Mouse (Mus musculus): ENCODE results near the gene Ahdc1.
A peak's percentile ranks its signal among the peaks of the same experiment; 100 is the strongest.
"Not testable (repeated sequence)": the region's sequence is repeated elsewhere in the genome, so short reads cannot be mapped to it uniquely, and the experiment has no call there.

Gene Ahdc1

GRCm38 (mm10) chr4:133096671-133097070, 85.6 kb downstream of the Ahdc1 start:
- not testable (repeated sequence) for DNase-seq (ENCODE audit: low spot score)

GRCm38 (mm10) chr4:133101751-133102150, 90.7 kb downstream of the Ahdc1 start:
- no peak for DNase-seq (ENCODE audit: low spot score)

GRCm38 (mm10) chr4:133103525-133104193, 92.6 kb downstream of the Ahdc1 start:
- DNase-seq (ENCODE audit: low spot score) = no peak

- no peak for DNase-seq (ENCODE audit: low spot score)
These were observed 93.1 kb downstream of the Ahdc1 start for GRCm38 (mm10) chr4:133104194-133104569.

GRCm38 (mm10) chr4:133106691-133107090, 95.6 kb downstream of the Ahdc1 start:
- DNase-seq (ENCODE audit: low spot score) = no peak

- DNase-seq (ENCODE audit: low spot score) = peak; percentile 76
These were observed 96.8 kb downstream of the Ahdc1 start for GRCm38 (mm10) chr4:133107788-133108281.

GRCm38 (mm10) chr4:133108481-133109334, 97.6 kb downstream of the Ahdc1 start:
- DNase-seq (ENCODE audit: low spot score) = no peak

GRCm38 (mm10) chr4:133109335-133109801, 98.3 kb downstream of the Ahdc1 start:
- DNase-seq (ENCODE audit: low spot score) = no peak

- DNase-seq (ENCODE audit: low spot score) = no peak
These were observed 101.2 kb downstream of the Ahdc1 start for GRCm38 (mm10) chr4:133112175-133112838.

GRCm38 (mm10) chr4:133113351-133113882, 102.4 kb downstream of the Ahdc1 start:
- no peak for DNase-seq (ENCODE audit: low spot score)

GRCm38 (mm10) chr4:133114762-133115161, 103.7 kb downstream of the Ahdc1 start:
- no peak for DNase-seq (ENCODE audit: low spot score)

GRCm38 (mm10) chr4:133115721-133116429, 104.8 kb downstream of the Ahdc1 start:
- no peak for DNase-seq (ENCODE audit: low spot score)

- peak; percentile 51 for DNase-seq (ENCODE audit: low spot score)
These were observed 105.9 kb downstream of the Ahdc1 start for GRCm38 (mm10) chr4:133116756-133117470.

- DNase-seq (ENCODE audit: low spot score) = peak; percentile 81
These were observed 106.7 kb downstream of the Ahdc1 start for GRCm38 (mm10) chr4:133117556-133118411.

GRCm38 (mm10) chr4:133118775-133119375, 107.8 kb downstream of the Ahdc1 start:
- no peak for DNase-seq (ENCODE audit: low spot score)

GRCm38 (mm10) chr4:133119579-133119978, 108.5 kb downstream of the Ahdc1 start:
- no peak for DNase-seq (ENCODE audit: low spot score)

GRCm38 (mm10) chr4:133120833-133121321, 109.8 kb downstream of the Ahdc1 start:
- no peak for DNase-seq (ENCODE audit: low spot score)

GRCm38 (mm10) chr4:133121416-133121815, 110.4 kb downstream of the Ahdc1 start:
- DNase-seq (ENCODE audit: low spot score) = no peak

- DNase-seq (ENCODE audit: low spot score) = no peak
These were observed 111.0 kb downstream of the Ahdc1 start for GRCm38 (mm10) chr4:133121974-133122637.
